Mouse (Mus musculus) liver, adult 2 months (tissue): Measurements from ENCODE around the gene Stk10.

Experiments used
- CTCF ChIP-seq: fragments of 200-500 bp; IDR thresholded peaks from 2 replicates; pipeline ENCODE4 v1.5.1; 2011; ENCODE audit warnings: low read depth, low read length, control low read depth
- POLR2A ChIP-seq: fragments of 200-500 bp; IDR thresholded peaks from 2 replicates; pipeline ENCODE4 v1.6.1; 2011; ENCODE audit warnings: low read length, control low read depth; ENCODE audit not compliant: insufficient read depth; ENCODE audit errors: extremely low read depth

DNA sequence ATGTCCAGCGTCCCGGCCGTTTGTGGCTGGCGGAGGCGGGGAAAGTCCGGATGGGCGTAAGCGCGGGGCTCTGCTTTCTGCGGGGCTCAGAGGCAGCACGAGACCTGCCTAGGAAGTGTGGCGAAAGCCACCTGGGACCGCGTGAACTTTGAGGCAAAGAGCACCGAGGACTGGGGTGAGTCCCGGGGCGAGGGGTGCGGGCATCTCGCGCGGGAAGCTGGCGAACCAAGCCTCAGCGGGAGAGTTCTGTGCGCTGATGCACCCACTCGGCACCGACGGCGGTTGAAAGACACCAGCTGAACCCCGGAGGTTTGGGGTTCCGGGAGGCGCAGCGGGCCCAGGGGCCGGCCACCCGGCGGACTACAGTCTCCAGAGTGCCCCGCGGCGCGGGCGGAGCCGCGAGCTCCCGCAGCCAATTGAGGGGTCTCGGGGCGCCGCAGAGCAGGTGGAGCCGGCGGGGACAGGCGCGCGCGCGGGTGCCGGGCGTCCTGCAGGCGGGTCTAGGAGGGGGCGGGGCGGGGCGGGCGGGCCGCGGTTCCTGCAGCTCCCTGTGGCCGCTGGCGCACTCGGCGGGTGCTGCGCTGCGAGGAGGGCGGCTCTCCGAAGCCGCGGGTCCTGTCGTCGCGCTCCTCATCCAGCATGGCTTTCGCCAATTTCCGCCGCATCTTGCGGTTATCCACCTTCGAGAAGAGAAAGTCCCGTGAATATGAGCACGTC is at the start of gene Stk10:
- TF ChIP-seq CTCF (no peak), POLR2A (0 out of 2 replicates have a peak, but pooled peaks have one; percentile 57)
